Mouse (Mus musculus) limb, embryonic 13.5 days (tissue): ENCODE data around the gene Gpatch4. TPM values are rescaled to one million over a fixed set of nuclear protein-coding genes. Genes with fewer than 3 reads are reported as not detected.

Experiments used
- polyA plus RNA-seq: library from polyadenylated mRNA; unstranded; fragments of >200 nt; fragmentation: Nextera tagmentation; extraction: Ambion mirVana; gene quantifications from 2 replicates; pipeline ENCODE4 v1.2.1, GENCODE M21; 2015

The Gpatch4 gene
- polyA plus RNA-seq, 1 experiment from 2014 or later, result 33.0 TPM

Other genes with a start within 250 kb of the Gpatch4 start
- 2.6 and 2.7 TPM in 2 replicates for gene Ntrk1, start 247.9 kb upstream of the Gpatch4 start, polyA plus RNA-seq
- 0.27 and 0.51 TPM in 2 replicates for gene Insrr, start 246.2 kb upstream of the Gpatch4 start, polyA plus RNA-seq
- gene Pear1, start 218.8 kb upstream of the Gpatch4 start, polyA plus RNA-seq, result 18.2 and 20.4 TPM in 2 replicates
- gene Sh2d2a, start 196.4 kb upstream of the Gpatch4 start, polyA plus RNA-seq, result not detected in 2 replicates
- 17.1 and 18.7 TPM in 2 replicates for gene Prcc, start 157.5 kb upstream of the Gpatch4 start, polyA plus RNA-seq
- 205 and 221 TPM in 2 replicates for gene Hdgf, start 136.8 kb upstream of the Gpatch4 start, polyA plus RNA-seq
- 66.5 and 73.9 TPM in 2 replicates for gene Mrpl24, start 123.6 kb upstream of the Gpatch4 start, polyA plus RNA-seq
- gene Isg20l2, start 112.8 kb upstream of the Gpatch4 start, polyA plus RNA-seq, result 65.5 and 66.7 TPM in 2 replicates
- 22.3 and 23.6 TPM in 2 replicates for gene Rrnad1, start 112.4 kb upstream of the Gpatch4 start, polyA plus RNA-seq
- gene Crabp2, start 94.4 kb upstream of the Gpatch4 start, polyA plus RNA-seq, result 518 and 520 TPM in 2 replicates
- 30.5 and 32.8 TPM in 2 replicates for gene Nes, start 72.0 kb upstream of the Gpatch4 start, polyA plus RNA-seq
- 0.57 and 0.59 TPM in 2 replicates for gene Bcan, start 42.9 kb upstream of the Gpatch4 start, polyA plus RNA-seq
- gene Hapln2, start 15.5 kb upstream of the Gpatch4 start, polyA plus RNA-seq, result 0.23 TPM in 1 of 2 replicates, not detected in the other
- 209 and 222 TPM in 2 replicates for gene Naxe, start 15.4 kb downstream of the Gpatch4 start, polyA plus RNA-seq
- gene Ttc24, start 35.2 kb downstream of the Gpatch4 start, polyA plus RNA-seq, result not detected in 2 replicates
- 19.5 and 20.6 TPM in 2 replicates for gene Iqgap3, start 38.9 kb downstream of the Gpatch4 start, polyA plus RNA-seq
- gene Mef2d, start 99.3 kb downstream of the Gpatch4 start, polyA plus RNA-seq, result 16.4 and 19.7 TPM in 2 replicates
- 4.8 and 5.7 TPM in 2 replicates for gene Rhbg, start 211.6 kb downstream of the Gpatch4 start, polyA plus RNA-seq
- gene Gm38392, start 244.1 kb downstream of the Gpatch4 start, polyA plus RNA-seq, result 0.80 and 1.0 TPM in 2 replicates